Mouse (Mus musculus) intestine, embryonic 14.5 days (tissue): ENCODE measurements around the gene Nfatc4. TPM values are rescaled to one million over a fixed set of nuclear protein-coding genes. Genes with fewer than 3 reads are reported as not detected.

Source experiments
- ATAC-seq: fragments of 200-750 bp; cut with Nextera tagmentation; replicated peaks from 2 replicates; pipeline ENCODE4 v1.8.0; 2017; ENCODE audit warnings: low read depth, moderate number of reproducible peaks, moderate TSS enrichment, moderate library complexity; ENCODE audit not compliant: low FRiP score, low TSS enrichment
- DNase-seq: peaks from one replicate; pipeline ENCODE4 v3.0.0-alpha.2; 2018; ENCODE audit warnings: low spot score
- H3K27ac ChIP-seq: fragments of 300-500 bp; sonication (generic); 2 replicates; pipeline ENCODE4 v1.5.1; 2014; ENCODE audit warnings: low read depth, mild to moderate bottlenecking, control low read depth
- H3K27me3 ChIP-seq: fragments of 300-500 bp; sonication (generic); replicated peaks from 2 replicates; pipeline ENCODE4 v1.6.1; 2014; ENCODE audit warnings: low read length, control low read depth; ENCODE audit not compliant: control insufficient read depth, insufficient read depth
- H3K36me3 ChIP-seq: fragments of 300-500 bp; sonication (generic); 2 replicates; pipeline ENCODE4 v1.6.1; 2014; ENCODE audit warnings: low read length, control low read depth; ENCODE audit not compliant: control insufficient read depth, insufficient read depth
- H3K4me1 ChIP-seq: fragments of 300-500 bp; sonication (generic); replicated peaks from 2 replicates; pipeline ENCODE4 v1.6.1; 2014; ENCODE audit warnings: low read length, control low read depth, mixed read lengths; ENCODE audit not compliant: control insufficient read depth, insufficient read depth
- H3K4me2 ChIP-seq: fragments of 300-500 bp; sonication (generic); 2 replicates; pipeline ENCODE4 v1.6.1; 2014; ENCODE audit warnings: low read length
- H3K4me3 ChIP-seq: fragments of 300-500 bp; sonication (generic); 2 replicates; pipeline ENCODE4 v1.5.1; 2014; ENCODE audit warnings: low read depth, low read length, control low read depth, mixed read lengths
- H3K9ac ChIP-seq: fragments of 300-500 bp; sonication (generic); 2 replicates; pipeline ENCODE4 v1.6.1; 2014; ENCODE audit warnings: mild to moderate bottlenecking, low read length
- H3K9me3 ChIP-seq: fragments of 300-500 bp; sonication (generic); 2 replicates; pipeline ENCODE4 v1.6.1; 2016; ENCODE audit warnings: low read length, control low read depth; ENCODE audit not compliant: control insufficient read depth
- WGBS: fragments of 180-500 bp; shearing (Covaris S2); extraction: QIAGEN DNeasy Blood & Tissue Kit; methylation state at CpG from one replicate; pipeline ENCODE4 v1.1.7; 2014; 5-methylcytosine and 5-hydroxymethylcytosine counted together
- polyA plus RNA-seq: library from polyadenylated mRNA; unstranded; fragments of >200 nt; fragmentation: Nextera tagmentation; extraction: Ambion mirVana; gene quantifications from 2 replicates; pipeline ENCODE4 v1.2.1, GENCODE M21; 2014

The Nfatc4 gene
- polyA plus RNA-seq, 1 experiment from 2014 or later, result 34.3 TPM

- Histone ChIP-seq H3K36me3 (no peaks in the 10 kb centered on the region), H3K4me2 (no peak overlapping the region), H3K9me3 (no peaks in the 10 kb centered on the region), H3K4me3 (no peak overlapping the region), H3K4me1 (peaks cover 25% of the 10 kb centered on the region), H3K27me3 (no peaks in the 10 kb centered on the region), H3K27ac (no peak overlapping the region), H3K9ac (no peak overlapping the region)
- 78% methylated on average over 8 of the region's 8 CpGs for WGBS
- DNase-seq, result no peak
- no peak for ATAC-seq
Measured at GRCm38 (mm10) chr14:55880982-55881381, 58.0 kb downstream of the Nfatc4 start.

- ATAC-seq (peak; percentile 46; the same call in 1 of the 2 replicates), DNase-seq (no peak)
- Histone ChIP-seq H3K4me3 (no peak overlapping the region), H3K4me1 (peaks cover 33% of the 10 kb centered on the region), H3K36me3 (peaks cover 9% of the 10 kb centered on the region), H3K4me2 (no peak overlapping the region), H3K9ac (no peak overlapping the region), H3K27ac (peak overlapping the region; percentile 55), H3K9me3 (no peaks in the 10 kb centered on the region), H3K27me3 (no peaks in the 10 kb centered on the region)
- WGBS, result 43% methylated on average over 6 of the region's 6 CpGs
Measured at GRCm38 (mm10) chr14:55882171-55882641, 59.3 kb downstream of the Nfatc4 start.

- DNase-seq (no peak), ATAC-seq (no peak)
- no peak overlapping the region for H3K4me2 ChIP-seq
- H3K9ac ChIP-seq, result no peak overlapping the region
- no peak overlapping the region for H3K4me3 ChIP-seq
- no peaks in the 10 kb centered on the region for H3K27me3 ChIP-seq
- H3K4me1 ChIP-seq, result peaks cover 23% of the 10 kb centered on the region
- H3K27ac ChIP-seq, result no peak overlapping the region
- 96% methylated on average over 13 of the region's 13 CpGs for WGBS
- H3K9me3 ChIP-seq, result no peaks in the 10 kb centered on the region
- H3K36me3 ChIP-seq, result peaks cover 19% of the 10 kb centered on the region
Measured at GRCm38 (mm10) chr14:55883149-55883661, 60.3 kb downstream of the Nfatc4 start.

Other genes with a start within 250 kb of the Nfatc4 start
- 0.19 and 0.43 TPM in 2 replicates for gene Fitm1, start 247.5 kb upstream of the Nfatc4 start, polyA plus RNA-seq
- gene Psme1, start 245.0 kb upstream of the Nfatc4 start, polyA plus RNA-seq, result 200 TPM in 2 replicates
- 6.3 and 7.0 TPM in 2 replicates for gene Emc9, start 237.8 kb upstream of the Nfatc4 start, polyA plus RNA-seq
- 331 and 332 TPM in 2 replicates for gene Psme2, start 232.0 kb upstream of the Nfatc4 start, polyA plus RNA-seq
- gene Rnf31, start 231.4 kb upstream of the Nfatc4 start, polyA plus RNA-seq, result 15.9 and 20.1 TPM in 2 replicates
- 8.9 and 9.1 TPM in 2 replicates for gene Irf9, start 219.6 kb upstream of the Nfatc4 start, polyA plus RNA-seq
- gene Rec8, start 205.1 kb upstream of the Nfatc4 start, polyA plus RNA-seq, result 6.2 and 8.1 TPM in 2 replicates
- gene Ipo4, start 187.2 kb upstream of the Nfatc4 start, polyA plus RNA-seq, result 93.6 and 95.7 TPM in 2 replicates
- gene Gm49378, start 185.2 kb upstream of the Nfatc4 start, polyA plus RNA-seq, result 1.6 and 1.9 TPM in 2 replicates
- gene Tm9sf1, start 179.3 kb upstream of the Nfatc4 start, polyA plus RNA-seq, result 112 and 114 TPM in 2 replicates
- 1.7 and 1.9 TPM in 2 replicates for gene Tssk4, start 173.0 kb upstream of the Nfatc4 start, polyA plus RNA-seq
- gene Mdp1, start 162.6 kb upstream of the Nfatc4 start, polyA plus RNA-seq, result 53.8 and 58.9 TPM in 2 replicates
- 53.5 and 62.5 TPM in 2 replicates for gene Gmpr2, start 151.2 kb upstream of the Nfatc4 start, polyA plus RNA-seq
- gene Nedd8, start 151.0 kb upstream of the Nfatc4 start, polyA plus RNA-seq, result 547 and 563 TPM in 2 replicates
- 46.4 and 49.1 TPM in 2 replicates for gene Tinf2, start 141.3 kb upstream of the Nfatc4 start, polyA plus RNA-seq
- gene Tgm1, start 109.2 kb upstream of the Nfatc4 start, polyA plus RNA-seq, result 1.3 and 1.6 TPM in 2 replicates
- gene Rabggta, start 100.9 kb upstream of the Nfatc4 start, polyA plus RNA-seq, result 29.7 and 32.7 TPM in 2 replicates
- gene Dhrs1, start 77.5 kb upstream of the Nfatc4 start, polyA plus RNA-seq, result 81.9 and 84.3 TPM in 2 replicates
- 42.8 and 45.0 TPM in 2 replicates for gene Nop9, start 77.5 kb upstream of the Nfatc4 start, polyA plus RNA-seq
- 5.4 and 8.1 TPM in 2 replicates for gene Cideb, start 64.7 kb upstream of the Nfatc4 start, polyA plus RNA-seq
- 0.08 and 0.65 TPM in 2 replicates for gene Ltb4r2, start 61.7 kb upstream of the Nfatc4 start, polyA plus RNA-seq
- 0.30 and 0.38 TPM in 2 replicates for gene Ltb4r1, start 57.2 kb upstream of the Nfatc4 start, polyA plus RNA-seq
- gene Adcy4, start 39.0 kb upstream of the Nfatc4 start, polyA plus RNA-seq, result 5.8 and 7.2 TPM in 2 replicates
- gene Ripk3, start 34.3 kb upstream of the Nfatc4 start, polyA plus RNA-seq, result 48.5 and 51.7 TPM in 2 replicates
- gene Nynrin, start 30.9 kb downstream of the Nfatc4 start, polyA plus RNA-seq, result 15.9 and 18.6 TPM in 2 replicates
- 0.18 and 0.23 TPM in 2 replicates for gene Cbln3, start 61.2 kb downstream of the Nfatc4 start, polyA plus RNA-seq
- gene Khnyn, start 61.8 kb downstream of the Nfatc4 start, polyA plus RNA-seq, result 10.4 and 11.2 TPM in 2 replicates
- gene Sdr39u1, start 77.1 kb downstream of the Nfatc4 start, polyA plus RNA-seq, result 66.2 and 70.4 TPM in 2 replicates
- gene Cma1, start 121.5 kb downstream of the Nfatc4 start, polyA plus RNA-seq, result 0.95 and 1.1 TPM in 2 replicates
- not detected in 2 replicates for gene Cma2, start 127.8 kb downstream of the Nfatc4 start, polyA plus RNA-seq
- gene Mcpt1, start 194.8 kb downstream of the Nfatc4 start, polyA plus RNA-seq, result 0.24 TPM in 2 replicates
- not detected in 2 replicates for gene Mcpt9, start 207.4 kb downstream of the Nfatc4 start, polyA plus RNA-seq
- 0.17 and 0.18 TPM in 2 replicates for gene Mcpt2, start 218.9 kb downstream of the Nfatc4 start, polyA plus RNA-seq
- gene Mcpt4, start 239.2 kb downstream of the Nfatc4 start, polyA plus RNA-seq, result 0.22 TPM in 1 of 2 replicates, not detected in the other